9 mouse cellular contexts compared by ENCODE assay signal in genomic region chr8:71462191-71462590, GRCm38 (mm10). TPM values are rescaled to one million over a fixed set of nuclear protein-coding genes. Genes with fewer than 3 reads are reported as not detected.
DNase-seq lines count a peak whose midpoint lies in the region; ATAC-seq and TF ChIP-seq lines count a peak whose summit lies in the region.
"Had no signal": no experiment of that assay in that cellular context is flagged by ENCODE, and none has a peak within 500 bp of the region (broad histone marks: within the 10 kb centered on the region; RNA-seq: fewer than 3 reads in every experiment).

No protein-coding gene starts in this region.

- H3K9ac ChIP-seq in limb, embryonic 13.5 days, result peak overlapping the region; percentile 88
- H3K9ac ChIP-seq in stomach, embryonic 16.5 days (ENCODE audit: low read length), result peak overlapping the region; percentile 82; the same call in 1 of the 2 replicates

- ATAC-seq in megakaryocyte, adult 5-6 weeks (ENCODE audit: poor library complexity, severe bottlenecking), result no peak
- no peak for ATAC-seq in limb, embryonic 13.5 days (ENCODE audit: low FRiP score, low read depth)
- no peak for ATAC-seq in stomach, embryonic 16.5 days (ENCODE audit: insufficient read depth, low FRiP score)

- 75% methylated on average over 4 of the region's 4 CpGs for WGBS in limb, embryonic 13.5 days
- 69% methylated on average over 4 of the region's 4 CpGs for WGBS in stomach, embryonic 16.5 days

- no peak overlapping the region for H3K27ac ChIP-seq in gastrocnemius, adult 2 months
- H3K27ac ChIP-seq in limb, embryonic 13.5 days, result no peak overlapping the region
- no peak overlapping the region for H3K27ac ChIP-seq in stomach, embryonic 16.5 days (ENCODE audit: low read length)
- H3K27ac ChIP-seq: macrophage had no signal

- peaks cover 58% of the 10 kb centered on the region for H3K4me1 ChIP-seq in megakaryocyte, embryonic 14.5 days
- peaks cover 35% of the 10 kb centered on the region for H3K4me1 ChIP-seq in limb, embryonic 13.5 days
- H3K4me1 ChIP-seq in stomach, embryonic 16.5 days (ENCODE audit: control insufficient read depth, insufficient read depth, low read length), result peaks cover 26% of the 10 kb centered on the region

- peak; percentile 13 for DNase-seq in gastrocnemius, adult 2 months
- no peak for DNase-seq in gastrocnemius, postnatal 4 days (ENCODE audit: low spot score in 2 of 2)
- DNase-seq in urinary bladder, postnatal 10 days (ENCODE audit: low spot score), result no peak
- no peak for DNase-seq in cerebellum, postnatal 14 days

- peak overlapping the region; percentile 92 for H3K4me2 ChIP-seq in limb, embryonic 13.5 days (replicated peaks)
- peak overlapping the region; percentile 81 for H3K4me2 ChIP-seq in stomach, embryonic 16.5 days (ENCODE audit: low read depth, low read length)

- H3K27me3 ChIP-seq in megakaryocyte, embryonic 14.5 days (replicated peaks), result peaks cover 4% of the 10 kb centered on the region
- H3K27me3 ChIP-seq in limb, embryonic 13.5 days, result no peaks in the 10 kb centered on the region
- no peaks in the 10 kb centered on the region for H3K27me3 ChIP-seq in stomach, embryonic 16.5 days (ENCODE audit: control insufficient read depth, insufficient read depth, low read length)

- intact Hi-C loops in gastrocnemius, adult 2 months (cut with DNase I), result loop anchor here (2.0 kb wide), 1 partner anchor 19 kb away; no protein-coding TSS in a partner anchor

- no peak for TF ChIP-seq CTCF in gastrocnemius, adult 2 months (IDR thresholded peaks at IDR 0.05)

- H3K9me3 ChIP-seq in megakaryocyte, embryonic 14.5 days, result no peaks in the 10 kb centered on the region
- H3K9me3 ChIP-seq in limb, embryonic 13.5 days, result no peaks in the 10 kb centered on the region
- no peaks in the 10 kb centered on the region for H3K9me3 ChIP-seq in stomach, embryonic 16.5 days (replicated peaks; ENCODE audit: control insufficient read depth, low read length)

- peak overlapping the region; percentile 83; the same call in 1 of the 2 replicates for H3K4me3 ChIP-seq in gastrocnemius, adult 2 months
- peak overlapping the region; percentile 96 for H3K4me3 ChIP-seq in megakaryocyte, embryonic 14.5 days (replicated peaks)
- H3K4me3 ChIP-seq in limb, embryonic 13.5 days, result peak overlapping the region; percentile 87
- peak overlapping the region; percentile 78; the same call in 1 of the 2 replicates for H3K4me3 ChIP-seq in stomach, embryonic 16.5 days (replicated peaks; ENCODE audit: low read length)

- H3K36me3 ChIP-seq in megakaryocyte, embryonic 14.5 days (replicated peaks; ENCODE audit: low read length), result peaks cover 54% of the 10 kb centered on the region
- peaks cover 44% of the 10 kb centered on the region for H3K36me3 ChIP-seq in limb, embryonic 13.5 days
- no peaks in the 10 kb centered on the region; the same call in 1 of the 2 replicates for H3K36me3 ChIP-seq in stomach, embryonic 16.5 days (ENCODE audit: control insufficient read depth, insufficient read depth, low read length)

RNA-seq across cellular contexts. Expression of gene Abhd8, which starts 1.3 kb away (rescaled TPM):
- 10 to 100 TPM; 22.5 to 24.9 TPM for total RNA-seq in gastrocnemius, adult 2 months (2021)
- 10 to 100 TPM; 47.1 to 47.3 TPM for total RNA-seq in gastrocnemius, postnatal 4 days (2021)
- 8.9 and 22.6 TPM in 2 replicates for polyA plus RNA-seq in megakaryocyte, embryonic 14.5 days (2012; ENCODE audit: insufficient read depth, low replicate concordance)
- 2.4 and 3.1 TPM in 2 replicates for total RNA-seq in megakaryocyte, adult 5-6 weeks (2015)
- total RNA-seq in megakaryocyte, adult 5-6 weeks (2017), result 5.8 and 7.4 TPM in 2 replicates
- polyA plus RNA-seq in limb, embryonic 13.5 days (2015; fragmentation: Nextera tagmentation; extraction: Ambion mirVana), result 75.2 and 75.7 TPM in 2 replicates
- 23.5 and 27.5 TPM in 2 replicates for polyA plus RNA-seq in stomach, embryonic 16.5 days (2015; fragmentation: Nextera tagmentation; extraction: Ambion mirVana)

RNA-seq across cellular contexts. Expression of gene Mrpl34, which starts 2.6 kb away (rescaled TPM):
- 10 to 100 TPM; 59.1 to 84.3 TPM for total RNA-seq in gastrocnemius, adult 2 months (2021)
- 10 to 100 TPM; 29.0 to 34.4 TPM for total RNA-seq in gastrocnemius, postnatal 4 days (2021)
- 206 and 242 TPM in 2 replicates for polyA plus RNA-seq in megakaryocyte, embryonic 14.5 days (2012; ENCODE audit: insufficient read depth, low replicate concordance)
- total RNA-seq in megakaryocyte, adult 5-6 weeks (2015), result 31.6 and 40.1 TPM in 2 replicates
- 33.5 and 36.1 TPM in 2 replicates for total RNA-seq in megakaryocyte, adult 5-6 weeks (2017)
- polyA plus RNA-seq in limb, embryonic 13.5 days (2015; fragmentation: Nextera tagmentation; extraction: Ambion mirVana), result 151 and 152 TPM in 2 replicates
- polyA plus RNA-seq in stomach, embryonic 16.5 days (2015; fragmentation: Nextera tagmentation; extraction: Ambion mirVana), result 126 and 148 TPM in 2 replicates

RNA-seq across cellular contexts. Expression of gene Dda1, which starts 6.8 kb away (rescaled TPM):
- 10 to 100 TPM; 26.8 to 31.1 TPM for total RNA-seq in gastrocnemius, adult 2 months (2021)
- 10 to 100 TPM; 40.3 to 44.2 TPM for total RNA-seq in gastrocnemius, postnatal 4 days (2021)
- polyA plus RNA-seq in megakaryocyte, embryonic 14.5 days (2012; ENCODE audit: insufficient read depth, low replicate concordance), result 346 and 1,390 TPM in 2 replicates
- total RNA-seq in megakaryocyte, adult 5-6 weeks (2015), result 39.1 and 44.0 TPM in 2 replicates
- 14.2 and 26.3 TPM in 2 replicates for total RNA-seq in megakaryocyte, adult 5-6 weeks (2017)
- polyA plus RNA-seq in limb, embryonic 13.5 days (2015; fragmentation: Nextera tagmentation; extraction: Ambion mirVana), result 98.8 and 105 TPM in 2 replicates
- polyA plus RNA-seq in stomach, embryonic 16.5 days (2015; fragmentation: Nextera tagmentation; extraction: Ambion mirVana), result 87.1 and 89.1 TPM in 2 replicates

RNA-seq across cellular contexts. Expression of gene Ano8, which starts 23.6 kb away (rescaled TPM):
- 10 to 100 TPM; 16.0 to 17.0 TPM for total RNA-seq in gastrocnemius, adult 2 months (2021)
- total RNA-seq in gastrocnemius, postnatal 4 days (2021), result 10 to 100 TPM; 20.8 to 25.3 TPM
- polyA plus RNA-seq in megakaryocyte, embryonic 14.5 days (2012; ENCODE audit: insufficient read depth, low replicate concordance), result 3.3 and 3.4 TPM in 2 replicates
- total RNA-seq in megakaryocyte, adult 5-6 weeks (2015), result 0.47 and 1.5 TPM in 2 replicates
- total RNA-seq in megakaryocyte, adult 5-6 weeks (2017), result 3.0 and 4.2 TPM in 2 replicates
- 1.5 and 1.7 TPM in 2 replicates for polyA plus RNA-seq in limb, embryonic 13.5 days (2015; fragmentation: Nextera tagmentation; extraction: Ambion mirVana)
- polyA plus RNA-seq in stomach, embryonic 16.5 days (2015; fragmentation: Nextera tagmentation; extraction: Ambion mirVana), result 0.26 and 0.27 TPM in 2 replicates

RNA-seq across cellular contexts. Expression of gene Gtpbp3, which starts 25.7 kb away (rescaled TPM):
- total RNA-seq in gastrocnemius, adult 2 months (2021), result 10 to 100 TPM; 10.1 to 10.7 TPM
- 10 to 100 TPM; 17.8 to 19.1 TPM for total RNA-seq in gastrocnemius, postnatal 4 days (2021)
- 17.4 and 21.7 TPM in 2 replicates for polyA plus RNA-seq in megakaryocyte, embryonic 14.5 days (2012; ENCODE audit: insufficient read depth, low replicate concordance)
- 3.4 and 3.7 TPM in 2 replicates for total RNA-seq in megakaryocyte, adult 5-6 weeks (2015)
- total RNA-seq in megakaryocyte, adult 5-6 weeks (2017), result 12.1 and 14.2 TPM in 2 replicates
- 23.6 and 25.0 TPM in 2 replicates for polyA plus RNA-seq in limb, embryonic 13.5 days (2015; fragmentation: Nextera tagmentation; extraction: Ambion mirVana)
- 11.0 and 14.8 TPM in 2 replicates for polyA plus RNA-seq in stomach, embryonic 16.5 days (2015; fragmentation: Nextera tagmentation; extraction: Ambion mirVana)
